ENCODE assay signal across 21 mouse cellular contexts in genomic region chr12:16169781-16170535, GRCm38 (mm10).
DNase-seq lines count a peak whose midpoint lies in the region.
"Had no signal": no experiment of that assay in that cellular context is flagged by ENCODE, and none has a peak within 500 bp of the region (broad histone marks: within the 10 kb centered on the region; RNA-seq: fewer than 3 reads in every experiment).

No protein-coding gene starts in this region.

- no peaks in the 10 kb centered on the region for H3K36me3 ChIP-seq in heart, embryonic 10.5 days
- H3K36me3 ChIP-seq: forebrain, embryonic 15.5 days; limb, embryonic 10.5 days had no signal

- DNase-seq in heart, adult 11 months: peak; percentile 36
- no peak for DNase-seq in heart, embryonic 10.5 days (ENCODE audit: low spot score)
- DNase-seq in T-cell, adult 2 months (ENCODE audit: low spot score): peak; percentile 81
- DNase-seq in induced T-regulatory cell, adult 2 months (ENCODE audit: low read depth): peak; percentile 91
- peak; percentile 75 for DNase-seq in skeletal muscle tissue, adult 2 months (ENCODE audit: low read depth, low spot score)
- DNase-seq in testis, postnatal 10 days (ENCODE audit: low spot score): no peak
- DNase-seq in thymus, postnatal 10 days (ENCODE audit: low spot score in 2 of 2): no peak
- DNase-seq in left cerebral cortex, postnatal 14 days (ENCODE audit: low spot score in 2 of 2): no peak
- DNase-seq: cerebellum, adult 18-20 months; heart, postnatal 4 days; kidney, adult 18-20 months; kidney, postnatal 10 days; liver, postnatal 0 days; lung, postnatal 14 days; right cerebral cortex, postnatal 4 days had no signal

- intact Hi-C loops in left cerebral cortex, postnatal 14 days (cut with DNase I): no loop called here

- no peaks in the 10 kb centered on the region for H3K9me3 ChIP-seq in heart, embryonic 10.5 days
- H3K9me3 ChIP-seq: forebrain, embryonic 15.5 days; limb, embryonic 10.5 days had no signal

- no peak overlapping the region for H3K4me3 ChIP-seq in heart, embryonic 10.5 days
- H3K4me3 ChIP-seq: erythroblast, embryonic 14.5 days; forebrain, embryonic 15.5 days; layer of hippocampus, adult 2 months; limb, embryonic 10.5 days had no signal

- WGBS in heart, embryonic 10.5 days: 72% methylated on average over 7 of the region's 7 CpGs

- H3K4me1 ChIP-seq in heart, embryonic 10.5 days: no peaks in the 10 kb centered on the region
- H3K4me1 ChIP-seq: forebrain, embryonic 15.5 days; limb, embryonic 10.5 days had no signal

- H3K27ac ChIP-seq in heart, embryonic 10.5 days: no peak overlapping the region
- H3K27ac ChIP-seq: forebrain, embryonic 15.5 days; hindbrain, postnatal 0 days; layer of hippocampus, adult 2 months; limb, embryonic 10.5 days had no signal

- H3K27me3 ChIP-seq in heart, embryonic 10.5 days (ENCODE audit: insufficient read depth, poor library complexity, severe bottlenecking): no peaks in the 10 kb centered on the region
- H3K27me3 ChIP-seq: forebrain, embryonic 15.5 days; Patski had no signal

Comparison
In these comparisons a context has a peak if more than half of its experiments do, and no peak if none do; other contexts are left out.
1. DNase-seq: peak in heart, adult 11 months (single experiment), T-cell, adult 2 months (single experiment), induced T-regulatory cell, adult 2 months (single experiment) and skeletal muscle tissue, adult 2 months (single experiment); none in heart, embryonic 10.5 days (single experiment), testis, postnatal 10 days (single experiment), thymus, postnatal 10 days (0 of 2) and left cerebral cortex, postnatal 14 days (0 of 2).